Mouse (Mus musculus) intestine, postnatal 0 days (tissue): Measurements from ENCODE around the gene Ndc1. TPM values are rescaled to one million over a fixed set of nuclear protein-coding genes. Genes with fewer than 3 reads are reported as not detected.

Experiments
- ATAC-seq: fragments of 200-750 bp; cut with Nextera tagmentation; 2 replicates; pipeline ENCODE4 v1.8.0; 2017; ENCODE audit warnings: mild to moderate bottlenecking, moderate TSS enrichment, moderate library complexity
- H3K27ac ChIP-seq: fragments of 300-500 bp; sonication (generic); 2 replicates; pipeline ENCODE4 v1.5.1; 2014; ENCODE audit warnings: mild to moderate bottlenecking, low read depth, low read length, moderate library complexity
- H3K27me3 ChIP-seq: fragments of 300-500 bp; sonication (generic); replicated peaks from 2 replicates; pipeline ENCODE4 v1.6.1; 2014; ENCODE audit warnings: low read length, mixed read lengths; ENCODE audit not compliant: control insufficient read depth, insufficient read depth
- H3K36me3 ChIP-seq: fragments of 300-500 bp; sonication (generic); 2 replicates; pipeline ENCODE4 v1.6.1; 2014; ENCODE audit warnings: mild to moderate bottlenecking, moderate library complexity; ENCODE audit not compliant: control insufficient read depth, insufficient read depth
- H3K4me1 ChIP-seq: fragments of 300-500 bp; sonication (generic); replicated peaks from 2 replicates; pipeline ENCODE4 v1.6.1; 2014; ENCODE audit warnings: antibody characterized with exemption, low read length, mixed read lengths; ENCODE audit not compliant: control insufficient read depth, insufficient read depth
- H3K4me2 ChIP-seq: fragments of 300-500 bp; sonication (generic); replicated peaks from 2 replicates; pipeline ENCODE4 v1.6.1; 2014; ENCODE audit warnings: low read depth, mild to moderate bottlenecking, moderate library complexity
- H3K4me3 ChIP-seq: fragments of 300-500 bp; sonication (generic); 2 replicates; pipeline ENCODE4 v1.5.1; 2014; ENCODE audit warnings: low read depth, low read length
- H3K9ac ChIP-seq: fragments of 300-500 bp; sonication (generic); 2 replicates; pipeline ENCODE4 v1.6.1; 2014; ENCODE audit warnings: mild to moderate bottlenecking, low read depth, low read length
- H3K9me3 ChIP-seq: fragments of 300-500 bp; sonication (generic); 2 replicates; pipeline ENCODE4 v1.6.1; 2016; ENCODE audit warnings: mixed run types; ENCODE audit not compliant: control insufficient read depth
- CTCF ChIP-seq: sonication (generic); IDR thresholded peaks from 2 replicates; pipeline ENCODE4 v1.5.1; 2016; ENCODE audit warnings: low read depth, mild to moderate bottlenecking, control low read depth, antibody characterized with exemption, moderate library complexity
- WGBS: fragments of 180-500 bp; shearing (Covaris S2); extraction: QIAGEN DNeasy Blood & Tissue Kit; methylation state at CpG from one replicate; pipeline ENCODE4 v1.1.7; 2014; 5-methylcytosine and 5-hydroxymethylcytosine counted together
- polyA plus RNA-seq: library from polyadenylated mRNA; unstranded; fragments of >200 nt; fragmentation: Nextera tagmentation; extraction: Ambion mirVana; gene quantifications from 2 replicates; pipeline ENCODE4 v1.2.1, GENCODE M21; 2015

The Ndc1 gene
- polyA plus RNA-seq, 1 experiment from 2014 or later, result 7.4 TPM

DNA sequence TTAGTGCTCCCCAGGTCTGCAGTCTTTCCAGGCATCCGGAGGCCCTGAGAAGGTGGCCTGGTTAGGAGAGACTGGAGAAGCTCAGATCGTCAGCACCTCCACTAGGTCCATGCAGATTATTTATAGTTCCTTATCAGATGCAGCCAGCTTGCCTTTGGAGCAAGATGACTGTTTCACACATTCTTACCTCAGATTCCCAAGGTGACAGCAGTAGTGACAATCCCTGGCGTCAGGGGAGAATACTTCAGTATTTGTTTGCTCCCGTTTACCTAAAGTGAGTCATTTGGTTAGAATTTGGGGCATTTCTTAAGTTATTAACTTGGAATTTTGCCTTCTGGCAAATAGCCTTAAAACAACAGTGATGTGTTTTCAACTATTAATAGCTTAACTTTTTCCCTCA is 7.1 kb downstream of the Ndc1 start:
- peaks cover 37% of the 10 kb centered on the region for H3K36me3 ChIP-seq
- H3K4me3 ChIP-seq, result no peak overlapping the region
- H3K27ac ChIP-seq, result no peak overlapping the region
- H3K4me1 ChIP-seq, result no peaks in the 10 kb centered on the region
- no peaks in the 10 kb centered on the region for H3K27me3 ChIP-seq
- no peak overlapping the region for H3K4me2 ChIP-seq
- H3K9ac ChIP-seq, result no peak overlapping the region
- WGBS, result 61% methylated on average over 4 of the region's 4 CpGs
- no peaks in the 10 kb centered on the region for H3K9me3 ChIP-seq
- TF ChIP-seq CTCF, result no peak
- no peak for ATAC-seq

DNA sequence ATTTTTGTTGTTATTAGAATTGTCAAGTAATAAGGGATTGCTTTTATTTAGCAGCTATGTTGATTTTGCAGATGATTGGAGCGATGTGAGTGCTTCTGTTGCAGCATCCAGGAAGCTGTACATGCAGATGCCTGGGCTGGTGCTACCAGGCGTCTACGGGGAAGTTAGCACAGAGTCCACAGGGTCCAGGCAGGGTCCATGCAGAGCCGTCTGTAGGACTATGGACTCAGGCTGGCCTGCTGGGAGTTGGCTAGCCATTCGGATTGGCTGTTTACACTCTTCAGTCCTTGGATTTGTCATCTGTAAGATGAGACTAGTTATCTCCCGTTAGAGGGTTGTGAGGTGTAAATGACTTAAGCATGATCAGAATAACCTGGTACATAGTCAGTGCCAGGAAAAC is 11.4 kb downstream of the Ndc1 start:
- H3K27ac ChIP-seq, result no peak overlapping the region
- no peak overlapping the region for H3K4me2 ChIP-seq
- ATAC-seq, result peak; percentile 97
- H3K4me3 ChIP-seq, result no peak overlapping the region
- H3K36me3 ChIP-seq, result peaks cover 35% of the 10 kb centered on the region
- 58% methylated on average over 6 of the region's 6 CpGs for WGBS
- no peaks in the 10 kb centered on the region for H3K27me3 ChIP-seq
- no peaks in the 10 kb centered on the region for H3K4me1 ChIP-seq
- H3K9ac ChIP-seq, result no peak overlapping the region
- no peak for TF ChIP-seq CTCF
- no peaks in the 10 kb centered on the region for H3K9me3 ChIP-seq

DNA sequence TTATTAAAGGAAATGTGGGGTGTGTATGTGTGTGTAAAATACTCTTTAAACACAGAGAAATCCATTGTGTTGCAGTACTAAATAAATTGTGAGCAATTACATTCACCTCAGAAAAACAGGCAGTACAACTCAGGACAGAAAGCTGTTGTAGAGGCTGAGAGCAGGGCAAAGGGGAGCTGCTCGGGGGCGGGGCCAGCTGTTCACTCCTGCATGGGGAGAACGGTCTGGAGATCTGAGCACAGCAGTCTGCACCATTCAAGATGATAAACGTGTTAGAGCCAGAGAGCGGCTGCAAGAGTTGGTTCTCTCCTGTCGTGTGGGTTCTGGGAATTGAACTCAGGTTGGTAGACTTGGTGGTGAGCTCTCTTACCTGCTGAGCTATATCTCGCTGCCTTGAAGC is 13.3 kb downstream of the Ndc1 start:
- H3K9ac ChIP-seq, result no peak overlapping the region
- no peak for ATAC-seq
- no peaks in the 10 kb centered on the region for H3K27me3 ChIP-seq
- no peak for TF ChIP-seq CTCF
- no peak overlapping the region for H3K27ac ChIP-seq
- H3K4me1 ChIP-seq, result no peaks in the 10 kb centered on the region
- WGBS, result 76% methylated on average over 7 of the region's 7 CpGs
- H3K9me3 ChIP-seq, result no peaks in the 10 kb centered on the region
- peaks cover 29% of the 10 kb centered on the region for H3K36me3 ChIP-seq
- no peak overlapping the region for H3K4me3 ChIP-seq
- no peak overlapping the region for H3K4me2 ChIP-seq

DNA sequence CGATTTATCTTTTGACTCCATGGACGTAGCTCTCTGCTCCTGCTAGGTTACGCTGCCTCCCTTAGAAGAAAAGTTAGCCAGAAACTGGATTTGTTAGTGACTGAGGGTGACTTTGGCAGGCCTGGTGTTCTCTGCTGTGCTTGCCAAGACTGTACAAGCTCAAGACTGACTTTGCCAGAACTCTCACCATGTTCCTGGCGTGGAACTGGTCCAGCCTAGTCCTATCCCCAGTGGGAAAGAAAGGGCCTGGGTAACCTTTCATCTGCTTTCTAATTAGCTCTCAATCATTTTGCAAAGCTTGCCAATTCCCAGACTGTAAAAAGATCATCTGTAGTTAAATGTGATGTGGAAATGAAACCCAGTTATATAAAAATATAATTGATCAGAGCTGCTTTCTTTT is 19.5 kb downstream of the Ndc1 start:
- Histone ChIP-seq H3K4me3 (no peak overlapping the region), H3K9ac (no peak overlapping the region), H3K9me3 (no peaks in the 10 kb centered on the region), H3K4me1 (no peaks in the 10 kb centered on the region), H3K36me3 (peaks cover 47% of the 10 kb centered on the region), H3K27ac (no peak overlapping the region), H3K27me3 (no peaks in the 10 kb centered on the region), H3K4me2 (no peak overlapping the region)
- no peak for ATAC-seq
- no peak for TF ChIP-seq CTCF
- WGBS, result 98% methylated on average over 4 of the region's 4 CpGs

DNA sequence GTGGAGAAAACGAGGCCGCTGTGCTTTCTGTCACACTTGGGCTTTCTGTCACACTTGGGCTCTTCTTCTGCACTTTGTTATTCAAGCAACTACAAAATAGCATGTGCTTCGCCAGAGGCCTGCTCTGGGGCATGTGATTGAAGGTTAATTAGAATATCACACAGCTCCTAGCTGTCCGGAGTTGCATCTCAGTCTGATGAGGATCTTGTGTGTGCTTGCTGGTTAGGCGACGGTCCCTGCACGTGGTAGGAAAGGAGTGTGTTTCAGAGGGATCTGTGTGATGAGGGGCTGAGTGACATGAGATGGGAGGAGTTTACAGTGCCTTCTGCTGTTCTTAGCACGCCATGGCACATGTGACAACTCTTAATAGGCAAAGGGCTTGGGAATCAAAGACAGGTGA is 19.9 kb downstream of the Ndc1 start:
- no peak overlapping the region for H3K4me3 ChIP-seq
- peaks cover 47% of the 10 kb centered on the region for H3K36me3 ChIP-seq
- H3K9me3 ChIP-seq, result no peaks in the 10 kb centered on the region
- no peak overlapping the region for H3K27ac ChIP-seq
- TF ChIP-seq CTCF, result no peak
- ATAC-seq, result no peak
- H3K4me2 ChIP-seq, result no peak overlapping the region
- 92% methylated on average over 8 of the region's 8 CpGs for WGBS
- no peaks in the 10 kb centered on the region for H3K4me1 ChIP-seq
- no peak overlapping the region for H3K9ac ChIP-seq
- no peaks in the 10 kb centered on the region for H3K27me3 ChIP-seq

DNA sequence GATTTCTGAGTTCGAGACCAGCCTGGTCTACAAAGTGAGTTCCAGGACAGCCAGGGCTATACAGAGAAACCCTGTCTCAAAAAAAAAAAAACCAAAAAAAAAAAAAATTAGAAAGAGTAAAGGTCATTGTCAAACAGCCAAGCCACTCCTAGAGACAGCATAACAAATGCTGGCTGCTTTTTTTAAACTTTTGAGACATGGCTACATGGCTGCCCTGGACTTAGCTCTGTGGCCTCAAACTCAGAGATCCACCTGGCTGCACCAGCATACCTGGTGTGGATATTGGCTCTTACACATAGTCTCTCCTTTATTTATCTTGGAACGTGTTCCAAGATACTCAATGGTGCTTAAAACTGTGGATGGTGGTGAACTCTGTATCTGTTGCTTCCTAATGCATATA is 20.7 kb downstream of the Ndc1 start:
- no peaks in the 10 kb centered on the region for H3K27me3 ChIP-seq
- no peak overlapping the region for H3K4me2 ChIP-seq
- H3K9ac ChIP-seq, result no peak overlapping the region
- no peak for ATAC-seq
- no peaks in the 10 kb centered on the region for H3K9me3 ChIP-seq
- 91% methylated on average over 2 of the region's 2 CpGs for WGBS
- H3K4me3 ChIP-seq, result no peak overlapping the region
- H3K4me1 ChIP-seq, result no peaks in the 10 kb centered on the region
- no peak for TF ChIP-seq CTCF
- peaks cover 45% of the 10 kb centered on the region for H3K36me3 ChIP-seq
- no peak overlapping the region for H3K27ac ChIP-seq

DNA sequence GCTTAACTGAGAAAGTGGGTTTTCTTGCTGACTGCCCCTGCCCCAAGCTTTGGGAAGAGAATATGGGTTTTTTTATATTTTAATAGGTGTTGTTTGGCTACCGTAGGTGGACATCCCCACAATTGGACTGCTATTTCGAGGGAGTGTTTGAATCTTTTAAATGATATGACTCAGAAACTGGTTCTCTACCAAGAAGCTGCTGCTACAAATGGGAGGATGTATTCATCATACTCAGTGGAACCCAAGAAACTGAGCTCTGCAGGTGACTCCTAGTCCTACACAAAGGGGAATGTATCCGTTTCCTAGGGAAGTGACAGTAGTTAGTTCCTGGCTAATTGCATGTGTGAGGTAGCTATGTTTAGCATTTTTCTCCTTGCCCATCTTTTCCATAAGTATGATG is 21.8 kb downstream of the Ndc1 start:
- Histone ChIP-seq H3K36me3 (peaks cover 49% of the 10 kb centered on the region; the same call in 1 of the 2 replicates), H3K4me3 (no peak overlapping the region), H3K9me3 (no peaks in the 10 kb centered on the region), H3K9ac (no peak overlapping the region), H3K4me2 (no peak overlapping the region), H3K4me1 (no peaks in the 10 kb centered on the region), H3K27ac (no peak overlapping the region), H3K27me3 (no peaks in the 10 kb centered on the region)
- TF ChIP-seq CTCF, result no peak
- no peak for ATAC-seq
- WGBS, result 94% methylated on average over 3 of the region's 3 CpGs
